8 mouse cellular contexts compared by ENCODE assay signal in genomic region chr1:136142336-136142735, GRCm38 (mm10). TPM values are rescaled to one million over a fixed set of nuclear protein-coding genes. Genes with fewer than 3 reads are reported as not detected.
DNase-seq lines count a peak whose midpoint lies in the region; ATAC-seq lines count a peak whose summit lies in the region.

No protein-coding gene starts in this region.

- intact Hi-C loops in heart, postnatal 25 days (cut with DNase I) = no loop called here

- no peaks in the 10 kb centered on the region for H3K27me3 ChIP-seq in hindbrain, embryonic 13.5 days
- H3K27me3 ChIP-seq in liver, embryonic 16.5 days (ENCODE audit: control insufficient read depth, insufficient read depth, low read depth, low read length) = no peaks in the 10 kb centered on the region

- WGBS in hindbrain, embryonic 13.5 days = 7% methylated on average over 6 of the region's 6 CpGs
- WGBS in liver, embryonic 16.5 days (ENCODE audit: insufficient replicate concordance) = 64% methylated on average over 6 of the region's 6 CpGs

- peaks cover 76% of the 10 kb centered on the region for H3K4me1 ChIP-seq in hindbrain, embryonic 13.5 days (replicated peaks)
- peaks cover 43% of the 10 kb centered on the region for H3K4me1 ChIP-seq in liver, embryonic 16.5 days (ENCODE audit: control insufficient read depth, low read depth, low read length)

- peaks cover 27% of the 10 kb centered on the region for H3K36me3 ChIP-seq in hindbrain, embryonic 13.5 days
- H3K36me3 ChIP-seq in liver, embryonic 16.5 days (ENCODE audit: control insufficient read depth, insufficient read depth) = no peaks in the 10 kb centered on the region

- peak overlapping the region; percentile 73 for H3K27ac ChIP-seq in hindbrain, embryonic 13.5 days
- 0 out of 2 replicates have a peak overlapping the region, but pooled peaks have one; percentile 17 for H3K27ac ChIP-seq in liver, embryonic 16.5 days (ENCODE audit: low read length)

- ATAC-seq in hindbrain, embryonic 13.5 days (ENCODE audit: low FRiP score) = peak; percentile 50
- no peak for ATAC-seq in liver, embryonic 16.5 days (ENCODE audit: low read depth)

- DNase-seq in heart, adult 11 months = peak; percentile 88
- DNase-seq in heart, postnatal 25 days (ENCODE audit: low spot score) = no peak
- DNase-seq in MN1 (ENCODE audit: low spot score) = peak; percentile 90
- no peak for DNase-seq in thymus, postnatal 4 days
- no peak for DNase-seq in c-Kit-positive CD71-positive TER-119-positive erythroid progenitor cells, embryonic 14.5 days (ENCODE audit: low spot score)
- no peak for DNase-seq in ovary, adult 18-20 months (ENCODE audit: low spot score)

- no peaks in the 10 kb centered on the region for H3K9me3 ChIP-seq in hindbrain, embryonic 13.5 days
- no peaks in the 10 kb centered on the region for H3K9me3 ChIP-seq in liver, embryonic 16.5 days (replicated peaks; ENCODE audit: control insufficient read depth, low read length)

- H3K4me2 ChIP-seq in hindbrain, embryonic 13.5 days = peak overlapping the region; percentile 26
- H3K4me2 ChIP-seq in liver, embryonic 16.5 days (ENCODE audit: low read depth, low read length) = no peak overlapping the region

- peak overlapping the region; percentile 51 for H3K9ac ChIP-seq in hindbrain, embryonic 13.5 days
- H3K9ac ChIP-seq in liver, embryonic 16.5 days (ENCODE audit: low read depth, low read length) = no peak overlapping the region

- H3K4me3 ChIP-seq in hindbrain, embryonic 13.5 days = no peak overlapping the region
- H3K4me3 ChIP-seq in liver, embryonic 16.5 days (ENCODE audit: low read depth, low read length) = no peak overlapping the region

RNA-seq across cellular contexts. Expression of gene Kif21b, which starts 11.1 kb away (rescaled TPM):
- under 1 TPM; 0.75 TPM for total RNA-seq in heart, postnatal 25 days (2021)
- polyA plus RNA-seq in hindbrain, embryonic 13.5 days (2015; fragmentation: Nextera tagmentation; extraction: Ambion mirVana) = 43.7 and 44.2 TPM in 2 replicates
- polyA plus RNA-seq in liver, embryonic 16.5 days (2015; fragmentation: Nextera tagmentation; extraction: Ambion mirVana) = 1.3 TPM in 2 replicates

Comparison
In these comparisons a context has a peak if more than half of its experiments do, and no peak if none do; other contexts are left out.
1. DNase-seq: peak in heart, adult 11 months (single experiment) and MN1 (single experiment); none in heart, postnatal 25 days (single experiment), thymus, postnatal 4 days (single experiment), c-Kit-positive CD71-positive TER-119-positive erythroid progenitor cells, embryonic 14.5 days (single experiment) and ovary, adult 18-20 months (single experiment).
2. RNA of gene Kif21b, which starts 11.1 kb away (polyA plus RNA-seq): 43.7 to 44.2 TPM in hindbrain, embryonic 13.5 days; 1.3 TPM in liver, embryonic 16.5 days; every median in the first group is over 10 times any median in the second.